Mouse (Mus musculus) bone marrow, adult 2 months (tissue): ENCODE data around the gene Pdzk1.

ENCODE experiments used
- CTCF ChIP-seq: fragments of 200-500 bp; IDR thresholded peaks from 2 replicates; pipeline ENCODE4 v1.5.1; 2011; ENCODE audit warnings: low read length, control low read depth; ENCODE audit not compliant: control insufficient read depth, insufficient read depth
- POLR2A ChIP-seq: fragments of 200-500 bp; IDR thresholded peaks from 2 replicates; pipeline ENCODE4 v1.6.1; 2011; ENCODE audit warnings: low read depth, mild to moderate bottlenecking, control low read depth, low read length, borderline replicate concordance; ENCODE audit not compliant: control insufficient read depth

GRCm38 (mm10) chr3:96852561-96852960 lies 23.5 kb downstream of the Pdzk1 start:
- TF ChIP-seq CTCF (no peak), POLR2A (no peak)
